Mouse (Mus musculus) spleen, postnatal 14 days (tissue): ENCODE data around the gene Ube2d3.

Experiments
- DNase-seq, 2 experiments: peaks; one replicate each; pipeline ENCODE4 v3.0.0; 2021 to 2022; ENCODE audit warnings: low spot score in 2 of 2

Ube2d3 gene

DNA sequence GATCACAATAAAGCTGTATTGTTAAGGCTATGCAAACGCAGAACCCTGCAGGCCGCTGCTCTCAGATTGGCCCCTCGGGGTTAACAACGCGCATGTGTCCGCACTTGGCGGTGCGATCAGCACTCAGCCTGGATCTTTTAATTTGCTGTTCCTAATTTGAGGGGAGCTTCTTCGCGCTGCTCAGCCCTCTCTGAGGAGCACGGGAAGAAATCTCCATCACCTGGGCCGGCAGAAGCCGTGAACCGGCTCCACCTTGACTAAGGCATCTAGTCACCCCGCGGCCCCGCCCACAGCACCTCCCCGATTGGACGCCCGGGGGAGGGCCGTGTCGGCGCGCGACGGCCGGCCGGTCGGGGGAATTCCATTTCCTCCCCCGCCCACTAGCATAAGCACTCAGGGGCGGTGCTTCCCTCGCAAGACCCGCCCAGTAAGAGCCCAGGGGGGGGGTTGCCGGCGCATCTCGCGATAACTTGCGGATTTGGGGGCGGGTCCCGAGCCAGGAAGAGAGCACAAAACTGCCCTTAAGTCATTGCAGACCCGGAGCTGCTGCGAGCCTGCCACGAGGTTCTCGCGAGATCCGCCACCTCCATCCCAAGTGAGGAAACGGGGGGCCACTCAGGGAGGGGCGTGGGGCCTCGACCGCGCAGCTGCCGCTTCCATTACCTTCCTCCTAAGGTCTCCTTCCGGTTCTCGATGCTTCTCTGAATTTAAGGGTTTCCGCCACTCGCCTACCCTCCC, at the start of gene Ube2d3:
Ube2d3 (plus strand) TSS at position 392 of the 738 bp plus-strand sequence.
- DNase-seq: peak; percentile 97 to 99

DNA sequence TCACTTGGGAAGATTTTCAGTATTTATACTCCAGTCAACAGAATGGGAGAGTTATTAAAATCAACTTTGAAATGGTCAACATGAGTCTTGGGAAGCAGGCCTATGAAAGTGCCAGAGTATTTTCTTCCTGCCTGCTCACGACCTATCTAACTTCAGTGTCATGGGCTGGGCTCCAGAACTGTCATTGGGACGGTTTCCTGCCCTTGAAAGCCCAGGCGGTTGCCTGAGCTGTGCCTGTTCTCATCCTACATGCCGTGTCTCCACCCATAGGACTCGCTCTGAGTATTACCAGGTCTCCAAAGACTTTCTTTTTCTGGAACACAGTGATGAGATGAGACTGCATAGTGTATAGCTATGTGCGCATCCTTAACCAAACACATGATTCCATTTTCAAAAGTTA, 44.8 kb upstream of the Ube2d3 start:
- DNase-seq: no peak

- no peak for DNase-seq
Observed at GRCm38 (mm10) chr3:135395085-135395484, 42.9 kb upstream of the Ube2d3 start.

- no peak for DNase-seq
Observed at GRCm38 (mm10) chr3:135396081-135396480, 41.9 kb upstream of the Ube2d3 start.

DNA sequence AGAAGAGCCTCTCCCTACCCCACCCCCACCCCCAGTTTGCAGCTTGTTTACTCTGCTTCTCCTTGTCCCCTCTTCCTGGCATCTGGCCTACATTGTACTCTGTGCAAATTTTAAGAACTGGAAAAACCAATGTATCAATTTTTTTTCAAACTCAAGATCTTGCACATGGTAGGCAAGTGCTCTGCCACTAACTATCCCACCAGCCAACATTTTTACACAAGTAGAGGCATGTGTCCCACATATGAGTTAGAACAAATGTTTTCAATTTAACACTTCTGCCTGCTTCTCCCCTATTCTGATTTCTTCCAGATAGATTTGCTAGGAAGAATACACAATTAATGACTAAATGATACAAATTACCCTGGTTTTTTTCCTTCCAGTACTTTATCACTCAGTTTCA, 40.8 kb upstream of the Ube2d3 start:
- no peak for DNase-seq

- peak; percentile 74 to 86 for DNase-seq
Observed at GRCm38 (mm10) chr3:135402201-135402658, 35.7 kb upstream of the Ube2d3 start.

GRCm38 (mm10) chr3:135403211-135403610, 34.7 kb upstream of the Ube2d3 start:
- no peak for DNase-seq

DNA sequence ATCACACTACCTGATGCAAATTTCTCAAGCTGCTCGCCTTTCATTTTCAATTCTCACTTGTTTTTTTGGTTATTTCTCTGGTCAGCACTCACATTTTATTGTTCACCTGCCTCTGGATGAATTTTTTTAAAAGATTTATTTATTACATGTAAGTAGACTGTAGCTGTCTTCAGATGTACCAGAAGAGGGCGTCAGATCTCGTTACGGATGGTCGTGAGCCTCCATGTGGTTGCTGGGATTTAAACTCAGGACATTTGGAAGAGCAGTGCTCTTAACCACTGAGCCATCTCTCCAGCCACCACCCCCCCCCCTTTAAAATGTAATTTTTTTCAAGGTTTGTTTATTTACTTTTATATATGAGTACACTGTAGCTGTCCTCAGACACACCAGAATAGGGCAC, 34.1 kb upstream of the Ube2d3 start:
- no peak for DNase-seq

GRCm38 (mm10) chr3:135404599-135404998, 33.4 kb upstream of the Ube2d3 start:
- DNase-seq: no peak

- no peak for DNase-seq
Observed at GRCm38 (mm10) chr3:135407351-135407750, 30.6 kb upstream of the Ube2d3 start.

DNA sequence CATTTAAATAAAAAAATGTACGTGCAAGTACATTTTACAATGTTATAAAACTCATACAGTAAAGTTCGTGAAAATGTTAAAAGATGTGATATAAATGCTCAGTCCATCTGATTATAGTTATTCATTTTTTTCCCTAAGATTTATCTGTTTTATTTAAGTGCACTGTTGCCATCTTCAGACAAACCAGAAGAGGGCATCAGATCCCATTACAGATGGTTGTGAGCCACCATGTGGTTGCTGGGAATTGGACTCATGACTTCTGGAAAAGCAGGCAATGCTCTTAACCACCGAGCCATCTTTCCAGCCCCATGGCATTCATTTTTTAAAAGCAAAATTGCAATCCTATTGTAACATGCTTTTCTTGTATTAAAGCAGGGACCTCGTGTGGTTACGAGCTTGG, 28.7 kb upstream of the Ube2d3 start:
- no peak for DNase-seq

DNA sequence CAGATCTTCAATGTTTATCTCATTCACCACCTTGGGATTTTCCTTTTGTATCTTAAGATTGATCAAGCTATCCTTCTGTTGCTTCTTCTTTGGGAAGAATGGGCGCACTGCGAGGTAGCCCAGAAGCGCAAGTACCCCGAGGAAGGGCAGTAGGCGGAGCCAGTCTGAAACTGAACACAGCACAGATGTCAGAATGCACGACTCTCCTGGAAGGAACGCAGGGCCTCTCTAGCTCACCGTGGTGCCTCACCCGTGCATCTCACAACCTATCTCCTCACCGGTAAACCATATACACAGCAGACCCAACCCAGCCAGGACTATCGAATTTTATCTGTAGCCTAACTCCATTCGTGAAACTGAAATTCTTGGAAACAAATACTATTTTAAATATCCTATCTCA, 26.9 kb upstream of the Ube2d3 start:
- no peak for DNase-seq

- no peak for DNase-seq
Observed at GRCm38 (mm10) chr3:135411824-135412223, 26.1 kb upstream of the Ube2d3 start.

GRCm38 (mm10) chr3:135417245-135417644, 20.7 kb upstream of the Ube2d3 start:
- no peak for DNase-seq

DNA sequence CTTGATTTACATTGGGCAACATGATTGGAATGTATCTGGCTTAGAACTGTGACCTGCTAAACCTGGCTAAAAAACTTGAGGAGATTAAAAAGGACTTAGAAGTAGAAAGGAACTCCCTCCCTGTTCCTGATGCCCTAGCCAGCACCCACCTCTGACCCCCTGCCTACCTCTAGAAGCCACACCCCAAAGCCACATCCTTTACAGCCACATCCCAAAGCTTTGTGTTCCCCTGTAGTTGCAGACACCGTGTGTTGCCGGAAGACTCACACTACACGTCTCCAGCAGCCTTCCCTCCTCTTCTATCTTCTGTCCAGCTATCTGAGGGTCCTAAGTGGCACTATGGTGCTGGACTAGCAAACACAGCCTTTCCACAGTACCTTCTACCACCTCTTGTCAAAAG, 20.1 kb upstream of the Ube2d3 start:
- DNase-seq: no peak

- DNase-seq: no peak
Observed at GRCm38 (mm10) chr3:135420542-135421309, 17.2 kb upstream of the Ube2d3 start.

- DNase-seq: no peak
Observed at GRCm38 (mm10) chr3:135421310-135421594, 16.7 kb upstream of the Ube2d3 start.

- no peak for DNase-seq
Observed at GRCm38 (mm10) chr3:135422232-135422855, 15.6 kb upstream of the Ube2d3 start.

DNA sequence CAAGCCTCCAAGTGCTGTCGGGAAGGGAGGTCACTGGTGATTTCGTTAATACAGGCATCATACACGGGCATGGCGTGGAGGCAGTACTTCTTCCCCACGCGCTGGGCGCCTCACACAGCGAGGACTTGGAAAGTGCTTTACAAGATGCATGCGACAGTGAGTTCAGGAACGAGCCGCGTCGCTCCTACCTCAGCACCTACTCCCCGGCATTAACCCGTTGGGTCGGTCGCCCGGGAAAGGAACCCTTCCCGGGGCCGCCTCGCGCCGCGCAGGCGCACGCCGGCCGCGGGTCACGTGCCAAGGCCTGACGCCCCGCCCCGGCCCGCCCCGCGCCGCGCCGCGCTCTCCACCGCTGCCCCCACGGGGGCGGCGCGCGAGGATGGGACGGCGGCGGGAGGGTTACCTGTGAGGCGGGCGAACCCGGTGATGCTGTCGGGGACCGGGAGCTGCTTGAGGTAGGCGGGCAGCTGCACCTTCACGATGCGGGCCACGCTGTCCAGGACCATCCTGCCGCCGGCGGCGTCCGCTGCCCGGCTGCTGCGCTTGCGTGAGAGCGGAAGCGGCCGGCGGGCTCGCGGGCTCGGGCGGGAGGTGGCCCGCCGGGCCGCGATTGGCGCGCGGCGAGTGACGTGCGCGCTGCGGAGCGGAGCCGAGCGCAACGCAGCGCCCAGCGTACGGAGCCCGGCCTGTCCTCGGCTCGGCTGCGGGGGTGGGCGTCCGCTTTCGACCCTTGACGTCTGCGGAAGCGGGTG, 14.9 kb upstream of the Ube2d3 start:
- peak; percentile 75 to 76 for DNase-seq

DNA sequence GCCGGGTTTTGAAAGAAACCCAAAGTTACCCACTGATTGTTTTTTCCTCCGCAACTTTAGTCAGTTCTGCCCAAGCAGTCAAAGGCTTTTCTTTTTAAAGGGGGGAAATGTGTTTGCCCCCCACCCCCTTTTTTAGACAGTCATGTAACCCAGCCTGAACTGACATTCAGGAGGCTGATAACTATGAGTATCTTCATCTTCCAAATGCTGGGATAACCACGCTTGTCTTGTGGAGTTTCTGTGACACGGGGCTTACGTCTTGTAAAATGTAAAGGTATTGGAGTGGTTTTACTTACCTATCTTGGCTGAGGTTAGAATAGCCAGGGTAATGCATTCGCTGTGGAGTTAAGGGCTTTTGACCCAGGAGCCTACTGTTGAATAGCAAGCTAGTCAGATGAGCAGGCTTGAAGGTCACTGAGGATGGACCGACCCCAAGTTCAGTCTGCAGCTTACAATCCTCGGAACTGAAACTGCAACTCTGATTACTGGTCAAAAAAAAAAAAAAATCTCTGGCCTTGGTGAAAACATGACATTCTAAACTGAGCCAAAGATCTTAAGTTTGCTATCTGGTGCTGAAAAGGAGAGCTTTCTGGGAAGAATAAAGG, 14.2 kb upstream of the Ube2d3 start, which contains the start of gene Cisd2:
Cisd2 (minus strand) TSS at position 318 of the 605 bp plus-strand sequence.
- DNase-seq: no peak

DNA sequence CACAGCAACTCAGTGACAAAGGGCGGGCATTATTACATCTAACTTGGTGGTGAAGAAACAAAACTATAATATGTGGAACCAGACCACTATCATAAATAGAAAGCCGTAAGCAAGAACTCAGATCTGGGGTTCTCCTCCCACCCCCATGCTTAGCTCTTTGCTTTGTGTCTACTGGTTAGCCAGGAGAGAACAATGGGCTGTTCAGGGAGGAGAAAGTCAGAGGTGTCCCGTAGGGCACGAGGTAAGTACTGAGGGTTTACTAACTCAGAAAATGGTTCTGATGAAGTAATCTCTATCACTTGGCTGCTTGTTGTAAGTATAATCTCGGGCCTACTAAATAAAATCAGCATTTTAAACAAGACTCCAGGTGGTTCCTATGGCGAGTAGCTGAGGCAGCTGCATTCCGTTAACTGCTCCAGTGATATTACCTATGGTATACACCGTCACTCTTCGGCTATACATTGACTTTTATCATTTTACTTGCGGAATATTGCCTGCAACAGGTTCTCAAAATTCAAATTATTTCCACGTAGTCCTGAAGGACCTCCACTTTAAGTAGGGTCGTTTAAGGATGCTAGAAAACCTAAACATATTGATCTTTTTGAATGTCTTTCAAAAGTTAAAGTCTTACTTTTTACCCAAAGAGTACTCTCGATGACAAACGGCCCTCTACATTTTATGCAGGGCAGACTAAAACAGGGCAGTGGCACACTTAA, 890 bp upstream of the Ube2d3 start:
- no peak for DNase-seq
